Mouse (Mus musculus) left cerebral cortex, postnatal 4 days (tissue): ENCODE results near the gene Arhgap19. TPM values are rescaled to one million over a fixed set of nuclear protein-coding genes. Genes with fewer than 3 reads are reported as not detected.
A peak's percentile ranks its signal among the peaks of the same experiment; 100 is the strongest.

Experiments
- DNase-seq: peaks from one replicate; pipeline ENCODE4 v3.0.0-alpha.2; 2022
- intact Hi-C: fragments of 180-260 bp; cut with DNase I; formaldehyde crosslinking; loops from one replicate; pipeline ENCODE4 v1.15.1; 2025
- total RNA-seq, 2 experiments: library from RNA; stranded (reverse); gene quantifications; 2 replicates each; pipeline ENCODE4 v1.2.3; 2021

The Arhgap19 gene
- total RNA-seq, 2 experiments from 2014 or later: 4.2 to 4.3 TPM

DNA sequence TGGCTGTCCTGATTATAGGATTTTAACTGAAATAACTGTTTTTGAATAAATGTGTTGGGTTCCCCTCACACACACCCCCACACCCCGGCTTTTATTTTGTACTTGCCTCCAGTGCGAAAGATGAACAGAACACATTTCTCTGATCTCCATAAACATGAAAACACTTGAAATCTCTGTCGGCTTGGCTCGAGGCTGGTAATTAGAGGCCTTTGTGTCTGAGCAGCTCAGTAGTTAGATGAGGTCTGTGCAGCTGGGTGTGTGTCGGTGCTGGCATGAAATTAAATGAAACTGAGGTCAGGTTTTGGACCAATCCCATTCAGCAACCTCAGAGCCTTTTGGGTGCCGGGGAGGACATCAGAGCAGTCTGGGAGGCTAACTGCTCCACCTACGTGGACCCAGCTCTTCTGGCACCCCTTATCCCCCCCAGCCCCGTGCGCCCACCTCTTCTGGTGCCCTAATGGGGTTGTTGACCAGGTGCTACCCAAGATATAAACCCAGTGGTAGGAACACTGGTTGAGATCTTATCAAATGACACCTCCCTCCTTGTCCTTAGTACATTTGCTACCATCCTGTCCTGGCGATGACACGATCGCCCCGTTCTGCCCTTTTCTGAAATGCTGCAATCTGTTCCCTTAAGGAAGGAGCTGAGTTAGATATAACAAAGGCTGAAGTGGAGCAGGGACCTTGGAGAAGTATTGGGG lies 30.8 kb upstream of the Arhgap19 start:
- intact Hi-C loops: no loop called here
- no peak for DNase-seq

GRCm38 (mm10) chr19:41831718-41832391 lies 30.0 kb upstream of the Arhgap19 start:
- no peak for DNase-seq
- intact Hi-C loops: no loop called here

DNA sequence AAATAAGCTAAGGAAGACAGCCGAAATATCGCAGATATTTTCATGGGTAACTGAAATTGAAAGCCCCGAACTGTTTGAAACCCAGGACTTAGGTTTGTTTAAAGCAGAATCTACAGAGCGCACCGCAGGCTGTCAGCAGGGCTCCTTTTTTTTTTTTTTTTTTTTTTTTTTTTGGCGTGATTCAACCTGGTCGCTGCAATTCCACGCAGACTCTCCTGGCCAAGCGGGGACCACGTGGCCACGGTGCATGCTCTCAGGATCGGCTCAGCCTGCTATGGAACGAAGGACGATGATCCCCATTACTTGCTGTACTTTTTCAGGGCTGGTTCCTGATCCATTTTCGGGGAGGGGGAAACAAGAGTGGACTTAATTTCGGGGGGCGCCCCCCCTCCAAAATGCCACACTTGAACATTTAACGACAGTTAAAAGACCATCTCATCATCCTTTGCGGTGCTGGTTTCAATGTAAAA lies 29.3 kb upstream of the Arhgap19 start:
- intact Hi-C loops: no loop called here
- DNase-seq: peak; percentile 31

GRCm38 (mm10) chr19:41830106-41831031 lies 28.5 kb upstream of the Arhgap19 start:
- intact Hi-C loops: no loop called here
- DNase-seq: peak; percentile 44

DNA sequence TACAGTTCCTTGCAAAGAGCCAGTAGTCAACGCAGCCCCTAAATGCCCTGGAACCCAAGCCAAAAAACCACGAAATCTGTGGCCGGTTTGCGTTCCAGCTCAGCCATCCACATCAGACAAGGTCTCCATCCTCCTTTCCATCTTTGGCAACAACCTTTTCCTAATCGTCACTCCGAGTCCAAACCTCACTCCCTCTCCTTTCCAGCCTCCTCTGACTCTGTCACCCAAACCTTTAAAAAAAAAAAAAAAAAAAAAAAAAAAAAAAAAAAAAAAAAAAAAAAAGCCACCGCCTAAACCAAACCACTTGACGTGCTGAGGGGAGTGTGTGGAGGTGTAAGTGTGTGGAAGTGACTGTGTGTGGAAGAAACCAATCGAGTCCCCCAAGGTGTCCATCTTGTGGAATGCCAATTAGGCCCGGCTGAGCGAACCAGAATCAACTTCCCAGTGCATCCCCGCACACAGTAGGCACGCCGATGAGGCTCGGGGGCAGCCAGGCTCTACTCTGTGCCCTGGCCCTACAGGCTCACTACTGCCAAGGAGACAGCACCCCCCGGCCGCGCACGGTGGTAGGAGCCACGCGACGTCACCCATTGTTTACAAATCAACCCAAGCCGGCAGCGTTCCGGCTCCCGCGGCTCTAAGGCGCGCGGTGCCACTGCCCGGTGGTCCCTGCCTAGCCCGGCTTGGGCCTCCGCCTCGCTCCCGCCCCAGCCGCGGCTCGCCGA lies 27.7 kb upstream of the Arhgap19 start, which contains the start of gene Frat1:
Frat1 (plus strand) TSS at position 590 of the 725 bp plus-strand sequence.
- DNase-seq: peak; percentile 90
- intact Hi-C loops: no loop called here

- no peak for DNase-seq
- intact Hi-C loops: no loop called here
These were observed 27.1 kb upstream of the Arhgap19 start for GRCm38 (mm10) chr19:41828941-41829340.

DNA sequence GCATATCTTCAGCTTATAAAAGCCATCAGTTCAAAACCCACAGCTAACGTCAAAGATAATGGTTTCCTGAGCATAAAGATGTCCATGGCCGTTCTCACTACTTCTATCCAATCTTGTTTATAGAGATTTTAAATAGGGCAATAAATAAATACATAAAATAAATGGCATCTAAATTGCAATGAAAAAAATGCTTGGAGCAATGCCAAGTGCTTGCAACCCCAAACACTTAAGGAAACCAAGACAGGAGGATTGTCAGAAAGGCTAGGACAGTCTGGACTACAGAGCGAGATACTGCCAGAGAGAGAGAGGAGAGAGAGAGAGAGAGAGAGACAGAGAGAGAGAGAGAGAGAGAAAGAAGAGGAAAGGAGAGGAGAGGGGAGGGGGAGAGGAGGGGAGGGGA lies 24.7 kb upstream of the Arhgap19 start:
- DNase-seq: no peak
- intact Hi-C loops: no loop called here

DNA sequence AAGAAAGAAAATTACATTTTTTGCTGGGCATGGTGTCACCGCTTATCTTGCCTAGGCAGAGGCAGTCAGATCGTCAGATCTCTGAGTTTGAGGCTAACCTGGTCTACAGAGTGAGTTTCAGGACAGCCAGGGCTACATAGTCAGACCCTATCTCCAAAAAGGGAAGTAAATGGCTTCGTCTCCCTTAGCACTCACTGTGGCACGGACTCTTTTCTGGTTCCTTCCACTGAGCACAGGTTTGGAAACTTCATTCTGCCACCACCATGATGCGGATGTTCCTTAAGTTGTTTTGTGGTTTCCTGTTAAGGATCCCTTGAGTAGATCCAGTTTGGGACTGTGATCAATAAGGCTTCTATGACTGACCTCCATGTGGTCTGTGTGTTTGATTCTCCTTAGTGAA lies 23.1 kb upstream of the Arhgap19 start:
- intact Hi-C loops: no loop called here
- DNase-seq: no peak

- intact Hi-C loops: no loop called here
These were observed 20.7 kb upstream of the Arhgap19 start for GRCm38 (mm10) chr19:41822589-41822988.

GRCm38 (mm10) chr19:41821436-41821835 lies 19.6 kb upstream of the Arhgap19 start:
- no peak for DNase-seq
- intact Hi-C loops: no loop called here

More at GRCm38 (mm10) chr19:41822589-41822988, 20.7 kb upstream of the Arhgap19 start:
- no peak for DNase-seq

GRCm38 (mm10) chr19:41818749-41819148 lies 16.9 kb upstream of the Arhgap19 start:
- DNase-seq: no peak
- intact Hi-C loops: no loop called here

GRCm38 (mm10) chr19:41817325-41817724 lies 15.5 kb upstream of the Arhgap19 start:
- DNase-seq: no peak
- intact Hi-C loops: no loop called here

GRCm38 (mm10) chr19:41816915-41817314 lies 15.1 kb upstream of the Arhgap19 start:
- DNase-seq: no peak
- intact Hi-C loops: no loop called here

DNA sequence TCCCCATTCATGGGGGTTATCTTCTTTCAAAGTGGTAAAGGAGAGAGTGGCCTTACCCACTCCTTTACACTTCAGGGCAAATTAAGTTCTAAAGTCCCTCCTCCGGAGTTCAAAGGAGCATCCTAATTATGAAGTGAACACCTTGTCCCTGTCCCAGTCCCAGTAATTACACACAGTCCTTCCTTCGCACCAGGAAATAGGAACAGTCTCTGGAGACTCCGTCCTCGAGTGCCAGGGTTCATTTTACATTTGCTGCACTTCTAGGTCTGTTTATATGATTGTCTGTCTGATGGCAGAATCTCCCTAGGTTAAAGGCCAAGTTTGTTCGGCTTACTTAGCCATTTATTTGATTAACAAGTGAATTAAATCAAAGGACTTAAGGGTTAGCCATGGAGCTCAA lies 14.6 kb upstream of the Arhgap19 start:
- DNase-seq: no peak
- intact Hi-C loops: no loop called here

- intact Hi-C loops: no loop called here
- no peak for DNase-seq
These were observed 11.5 kb upstream of the Arhgap19 start for GRCm38 (mm10) chr19:41813374-41813773.

DNA sequence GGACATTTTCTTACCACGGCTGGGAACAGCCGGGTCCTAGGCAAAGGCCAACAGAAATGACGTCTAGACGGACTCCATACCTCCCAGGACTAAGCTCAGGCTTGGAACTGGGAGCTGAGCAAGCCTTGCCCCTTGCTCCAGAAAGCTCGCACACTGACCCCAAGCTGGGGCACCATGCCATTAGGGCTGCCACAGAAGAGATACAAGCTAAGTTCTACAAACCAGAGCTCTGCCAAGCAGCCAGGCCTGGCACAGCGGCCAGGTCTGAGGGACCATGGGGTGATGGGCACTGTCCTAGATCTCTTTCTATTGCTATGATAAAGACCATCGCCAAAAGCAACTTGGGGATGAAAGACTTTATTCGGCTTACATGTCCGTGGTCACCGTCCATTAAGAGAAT lies 10.7 kb upstream of the Arhgap19 start:
- no peak for DNase-seq
- intact Hi-C loops: no loop called here

- no peak for DNase-seq
- intact Hi-C loops: no loop called here
These were observed 8.2 kb upstream of the Arhgap19 start for GRCm38 (mm10) chr19:41810074-41810473.

DNA sequence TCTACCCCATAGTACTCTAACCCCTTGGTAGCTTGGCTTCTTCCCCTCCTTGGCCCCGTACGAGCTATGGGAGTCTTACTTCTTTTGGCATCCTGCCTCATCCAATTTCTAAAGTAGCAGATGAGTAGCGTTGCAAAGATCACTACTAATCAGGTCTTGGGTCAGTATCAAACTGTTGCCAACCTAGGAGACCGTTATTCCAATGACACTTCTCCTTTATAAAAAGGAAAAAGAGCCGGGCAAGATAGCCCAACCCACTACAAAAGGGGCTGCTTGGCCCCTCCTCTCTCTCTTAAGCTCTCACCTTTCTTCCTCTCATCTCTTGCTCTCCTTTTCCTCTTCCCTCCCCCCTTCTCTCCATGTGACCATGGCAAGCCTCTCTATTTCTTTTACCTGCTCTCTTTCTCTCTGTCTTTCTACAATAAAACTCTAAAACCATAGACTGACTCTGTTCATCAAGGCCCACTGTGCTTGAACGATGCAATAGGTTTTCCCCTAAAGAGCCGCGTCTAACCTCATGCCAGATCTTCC lies 6.3 kb upstream of the Arhgap19 start:
- no peak for DNase-seq
- intact Hi-C loops: no loop called here

- intact Hi-C loops: no loop called here
These were observed 5.7 kb upstream of the Arhgap19 start for GRCm38 (mm10) chr19:41807497-41807896.

GRCm38 (mm10) chr19:41805831-41806230 lies 4.0 kb upstream of the Arhgap19 start:
- intact Hi-C loops: no loop called here
- DNase-seq: no peak

More at GRCm38 (mm10) chr19:41807497-41807896, 5.7 kb upstream of the Arhgap19 start:
- no peak for DNase-seq
